Mouse (Mus musculus) cerebellum, postnatal 10 days (tissue): Measurements from ENCODE around the gene Vangl1.
"Not testable (repeated sequence)": the region's sequence is repeated elsewhere in the genome, so short reads cannot be mapped to it uniquely, and the experiment has no call there.

ENCODE experiments used
- DNase-seq, 2 experiments: peaks; one replicate each; pipeline ENCODE4 v3.0.0; 2021; ENCODE audit warnings: mixed read lengths in 2 of 2

The Vangl1 gene

GRCm38 (mm10) chr3:102167555-102168210 lies 36.8 kb downstream of the Vangl1 start:
- no peak for DNase-seq

- DNase-seq = no peak
Observed at GRCm38 (mm10) chr3:102166794-102167193, 37.7 kb downstream of the Vangl1 start.

- no peak for DNase-seq
Observed at GRCm38 (mm10) chr3:102166287-102166620, 38.2 kb downstream of the Vangl1 start.

- DNase-seq = peak in 1 of 2 experiments; percentile 40
Observed at GRCm38 (mm10) chr3:102165536-102166286, 38.8 kb downstream of the Vangl1 start.

- no peak for DNase-seq
Observed at GRCm38 (mm10) chr3:102164911-102165310, 39.6 kb downstream of the Vangl1 start.

- DNase-seq = not testable (repeated sequence)
Observed at GRCm38 (mm10) chr3:102163861-102164260, 40.6 kb downstream of the Vangl1 start.

GRCm38 (mm10) chr3:102159423-102160325 lies 44.8 kb downstream of the Vangl1 start:
- DNase-seq = no peak

GRCm38 (mm10) chr3:102158759-102159422 lies 45.6 kb downstream of the Vangl1 start:
- no peak for DNase-seq

GRCm38 (mm10) chr3:102157652-102158051 lies 46.8 kb downstream of the Vangl1 start:
- no peak for DNase-seq

- DNase-seq = no peak
Observed at GRCm38 (mm10) chr3:102156737-102157136, 47.8 kb downstream of the Vangl1 start.

- DNase-seq = no peak
Observed at GRCm38 (mm10) chr3:102154107-102154506, 50.4 kb downstream of the Vangl1 start.

- DNase-seq = no peak
Observed at GRCm38 (mm10) chr3:102152872-102153271, 51.6 kb downstream of the Vangl1 start.

- no peak for DNase-seq
Observed at GRCm38 (mm10) chr3:102152471-102152870, 52.0 kb downstream of the Vangl1 start.

GRCm38 (mm10) chr3:102151850-102152249 lies 52.6 kb downstream of the Vangl1 start:
- no peak for DNase-seq

GRCm38 (mm10) chr3:102149941-102150340 lies 54.6 kb downstream of the Vangl1 start:
- DNase-seq = no peak

- DNase-seq = no peak
Observed at GRCm38 (mm10) chr3:102147189-102147588, 57.3 kb downstream of the Vangl1 start.

GRCm38 (mm10) chr3:102146428-102146827 lies 58.1 kb downstream of the Vangl1 start:
- no peak for DNase-seq

- no peak for DNase-seq
Observed at GRCm38 (mm10) chr3:102145645-102146386, 58.7 kb downstream of the Vangl1 start.

GRCm38 (mm10) chr3:102144401-102144800 lies 60.1 kb downstream of the Vangl1 start:
- no peak for DNase-seq

GRCm38 (mm10) chr3:102143536-102143935 lies 61.0 kb downstream of the Vangl1 start:
- no peak for DNase-seq

GRCm38 (mm10) chr3:102142947-102143346 lies 61.5 kb downstream of the Vangl1 start:
- no peak for DNase-seq

GRCm38 (mm10) chr3:102141893-102142292 lies 62.6 kb downstream of the Vangl1 start:
- DNase-seq = no peak
